Mouse (Mus musculus): ENCODE data around the gene Olfr620. TPM values are rescaled to one million over a fixed set of nuclear protein-coding genes. Genes with fewer than 3 reads are reported as not detected.

Olfr620 gene
- not detected for total RNA-seq (2021)
- long read RNA-seq, experiment 1: 0 reads
- long read RNA-seq, experiment 2: 0 reads

DNA sequence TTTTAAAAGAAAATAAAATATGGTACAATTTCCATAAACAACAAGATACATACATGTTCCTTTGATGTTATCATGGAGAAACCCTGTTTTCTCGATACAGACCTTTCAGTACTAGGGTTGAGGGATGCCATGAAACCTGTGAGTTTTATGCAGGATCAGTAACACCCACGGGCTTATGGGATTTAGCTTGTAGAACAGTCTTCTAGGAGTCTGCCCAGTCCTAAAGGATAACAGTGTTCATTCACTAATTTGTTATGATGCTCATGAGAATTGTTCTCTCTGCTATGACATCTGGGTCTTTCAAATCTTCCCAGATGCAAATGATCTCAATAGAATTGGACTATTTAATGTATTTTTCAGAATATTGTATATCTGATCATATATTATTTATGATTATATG, at the start of gene Olfr620:
Gene Olfr620, minus strand, starts transcription at position 101 of the 400 bp plus-strand sequence.
- no peak for DNase-seq (ENCODE audit: low spot score in 2 of 2)

DNA sequence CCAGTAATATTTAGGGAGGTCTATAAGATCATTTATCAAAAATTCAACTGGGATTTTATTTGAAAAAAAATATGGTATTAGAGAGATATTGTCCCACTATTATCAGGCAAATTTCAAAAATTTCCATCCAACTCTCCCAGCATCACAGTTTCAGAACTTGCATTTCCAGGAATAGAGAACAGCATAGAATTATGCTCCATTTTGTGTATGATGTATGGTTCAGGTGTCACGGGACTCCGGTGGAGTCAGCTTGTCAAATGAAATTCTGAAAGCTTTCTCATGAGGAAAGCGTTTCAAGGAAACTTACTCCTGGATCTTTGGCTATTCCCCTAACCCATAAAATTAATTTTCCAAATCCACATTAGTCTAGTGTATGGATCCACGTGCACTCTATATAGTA, 31.7 kb upstream of the Olfr620 start:
- DNase-seq (ENCODE audit: low spot score in 2 of 2): no peak

DNA sequence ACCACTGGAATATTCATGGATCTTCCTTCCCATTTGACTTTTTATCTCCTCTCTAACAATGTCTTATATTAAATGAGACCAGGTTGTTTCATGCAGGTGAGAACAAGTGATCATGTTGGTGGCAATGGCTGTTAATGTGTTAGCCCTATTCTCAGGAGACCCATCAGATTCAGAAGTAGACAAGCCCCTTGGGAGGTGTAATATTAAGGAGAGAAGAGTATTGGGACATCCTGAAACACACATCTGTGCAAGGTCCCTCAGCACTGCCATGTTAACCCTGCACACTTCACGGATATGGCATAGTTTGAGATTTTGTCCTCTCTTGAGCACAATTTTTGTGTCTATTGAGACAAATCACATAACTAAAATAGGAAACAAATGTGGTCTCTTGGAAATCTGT, 30.3 kb upstream of the Olfr620 start, which contains the start of gene Olfr622:
Gene Olfr622, minus strand, starts transcription at position 101 of the 400 bp plus-strand sequence.
- no peak for DNase-seq (ENCODE audit: low spot score in 2 of 2)

DNA sequence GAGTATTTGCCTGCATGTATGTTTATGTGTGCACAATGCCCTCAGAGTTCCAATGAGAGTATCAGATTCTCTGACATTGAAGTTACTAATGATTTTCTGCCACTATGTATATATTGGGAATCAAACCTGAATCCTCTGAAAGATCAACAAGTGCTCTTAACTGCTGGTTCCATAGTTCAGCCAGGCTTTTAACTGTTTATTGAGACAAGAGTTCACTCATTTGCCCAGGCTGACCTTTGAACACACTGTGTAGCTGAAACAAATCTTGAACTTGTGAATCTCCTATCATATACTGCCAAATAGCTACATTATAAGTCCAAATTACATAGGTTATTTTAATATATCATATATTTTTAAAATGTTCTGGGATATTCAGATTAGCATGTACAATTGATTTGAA, 24.5 kb upstream of the Olfr620 start:
- no peak for DNase-seq (ENCODE audit: low spot score in 2 of 2)

DNA sequence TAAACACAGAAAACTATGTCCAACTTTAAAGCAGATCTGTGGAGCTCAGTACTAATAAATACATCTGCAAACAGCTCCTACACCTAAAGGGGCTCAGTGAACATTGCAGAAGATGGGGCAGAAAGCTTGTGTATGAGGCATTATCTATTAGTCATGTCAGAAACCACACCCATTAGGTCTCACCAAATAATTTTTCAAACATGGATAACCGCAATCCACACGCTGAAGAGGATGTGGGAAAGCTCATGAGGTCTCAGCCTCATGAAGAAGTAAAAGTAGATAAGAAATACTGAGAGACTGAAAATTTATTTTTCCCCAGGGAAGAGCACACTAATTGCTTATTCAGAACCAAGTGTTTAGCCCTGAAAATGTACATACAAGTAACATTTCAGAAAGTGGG, 4.9 kb downstream of the Olfr620 start:
- no peak for DNase-seq (ENCODE audit: low spot score in 2 of 2)

DNA sequence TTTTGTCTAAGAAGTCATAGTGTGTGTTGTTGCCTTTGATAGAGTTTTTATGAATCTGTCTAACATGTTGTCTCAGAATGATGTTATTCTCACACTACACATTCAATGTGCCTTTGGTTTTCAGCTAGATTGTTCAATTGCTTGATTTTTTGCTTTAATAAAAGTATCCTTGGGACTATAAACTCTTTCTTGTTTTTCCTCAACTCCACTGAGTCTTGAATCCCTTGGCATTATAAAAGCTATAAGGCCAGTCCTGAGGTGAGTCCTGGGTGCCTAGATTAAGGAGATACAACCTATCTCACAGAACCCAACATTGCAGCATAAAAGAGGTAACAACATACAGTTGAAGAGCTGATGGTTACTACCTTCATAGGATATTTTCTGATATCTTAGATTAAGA, 12.1 kb downstream of the Olfr620 start, which contains the start of gene Olfr619:
Gene Olfr619, plus strand, starts transcription at position 301 of the 400 bp plus-strand sequence.
- DNase-seq (ENCODE audit: low spot score in 2 of 2): no peak

DNA sequence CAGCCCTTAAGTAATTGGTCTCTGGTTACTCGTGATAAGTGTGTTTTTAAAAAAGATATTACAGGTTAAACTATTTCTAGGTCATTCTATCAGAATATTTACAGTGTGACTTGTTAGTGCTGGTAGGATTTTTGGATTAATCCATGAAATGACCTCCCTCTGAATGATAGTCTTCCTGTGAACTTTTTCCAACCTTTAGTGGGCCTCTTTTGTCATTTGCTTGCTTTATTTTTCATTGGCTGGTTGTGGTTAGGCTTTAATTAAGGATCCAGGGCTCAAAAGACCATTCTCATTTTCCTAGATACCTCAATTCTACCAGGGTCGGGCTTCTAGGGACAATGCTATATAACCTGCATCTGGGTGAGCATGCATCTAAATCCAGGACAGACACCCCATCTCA, 22.5 kb downstream of the Olfr620 start, which contains the start of gene Olfr618:
Gene Olfr618, plus strand, starts transcription at position 301 of the 400 bp plus-strand sequence.
- DNase-seq (ENCODE audit: low spot score in 2 of 2): no peak

DNA sequence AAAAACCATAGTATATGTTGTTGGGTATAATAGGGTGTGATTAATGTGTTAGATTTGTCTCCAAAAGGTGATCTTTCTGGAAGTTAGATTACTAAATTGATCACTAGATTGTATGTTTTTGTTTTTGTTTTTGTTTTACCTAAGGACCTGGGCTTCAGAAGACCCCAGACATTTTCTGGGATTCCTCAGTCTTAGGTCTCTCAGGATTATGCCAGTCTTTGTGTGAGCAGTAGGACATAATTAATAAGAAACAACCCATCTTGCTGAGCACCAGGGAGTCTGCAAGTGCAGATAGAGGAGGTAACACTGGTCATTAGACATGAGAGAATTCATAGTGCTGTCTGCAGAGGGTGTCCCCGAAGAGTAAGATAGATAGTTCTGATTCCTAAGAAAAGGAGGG, 39.6 kb downstream of the Olfr620 start, which contains the start of gene Olfr617:
Gene Olfr617, plus strand, starts transcription at position 301 of the 400 bp plus-strand sequence.
- no peak for DNase-seq (ENCODE audit: low spot score in 2 of 2)

DNA sequence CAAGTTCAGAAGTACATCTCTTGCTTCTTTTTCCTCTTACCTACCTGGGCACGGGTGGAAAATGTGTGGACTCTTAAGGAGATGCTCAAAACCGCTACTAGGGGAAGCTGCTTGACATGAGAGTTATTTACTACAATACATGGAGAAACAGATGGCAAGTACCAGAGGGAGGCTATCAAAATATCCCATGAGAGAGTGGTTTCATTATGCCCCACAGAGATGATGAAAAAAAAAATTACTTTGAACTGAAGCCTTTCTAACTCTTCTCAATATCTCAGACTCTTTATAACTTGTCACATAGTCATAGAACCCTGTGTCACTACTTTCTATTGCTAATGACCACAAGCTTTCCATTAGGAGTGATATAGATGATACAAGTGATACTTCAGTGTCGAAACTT, 43.3 kb downstream of the Olfr620 start, which contains the start of gene Olfr616:
Gene Olfr616, minus strand, starts transcription at position 101 of the 400 bp plus-strand sequence.
- DNase-seq (ENCODE audit: low spot score in 2 of 2): no peak

DNA sequence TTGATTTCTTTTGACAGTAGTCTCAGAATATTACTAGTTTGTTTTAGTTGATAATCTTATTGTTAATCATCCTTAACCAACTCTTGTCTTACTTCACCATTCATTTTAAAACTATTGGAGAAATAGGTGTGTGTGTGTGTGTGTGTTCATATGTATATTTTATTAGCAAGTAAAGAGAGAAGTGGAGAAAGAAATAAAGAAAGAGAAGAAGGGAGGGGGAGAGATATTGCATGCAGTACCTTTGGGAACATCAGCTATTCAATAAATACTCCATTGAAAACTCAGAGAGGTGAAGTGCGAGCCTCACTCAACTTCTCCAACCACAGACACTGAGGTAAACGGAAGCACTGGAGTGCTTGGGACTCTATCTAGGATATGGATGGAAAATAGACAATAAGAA, 56.6 kb downstream of the Olfr620 start, which contains the start of gene Olfr615:
Gene Olfr615, plus strand, starts transcription at position 301 of the 400 bp plus-strand sequence.
- no peak for DNase-seq (ENCODE audit: low spot score in 2 of 2)

Small RNA genes within 50 kb of the gene (microRNA-seq; reads per million reads assigned to microRNA genes)
- gene Gm26506: not detected

Other genes with a start within 250 kb of the Olfr620 start
- not detected for gene Olfr601, start 249.9 kb downstream of the Olfr620 start, total RNA-seq (2021)
- not detected for gene Olfr603, start 226.4 kb downstream of the Olfr620 start, total RNA-seq (2021)
- gene Usp17lc, start 197.5 kb downstream of the Olfr620 start, total RNA-seq (2021): not detected
- not detected for gene Olfr605, start 167.1 kb downstream of the Olfr620 start, total RNA-seq (2021)
- not detected for gene Olfr606, start 163.5 kb downstream of the Olfr620 start, total RNA-seq (2021)
- gene Olfr607, start 148.4 kb downstream of the Olfr620 start, total RNA-seq (2021): not detected
- not detected for gene Olfr608, start 142.7 kb downstream of the Olfr620 start, total RNA-seq (2021)
- gene Olfr609, start 114.5 kb downstream of the Olfr620 start, total RNA-seq (2021): not detected
- not detected for gene Olfr610, start 100.4 kb downstream of the Olfr620 start, total RNA-seq (2021)
- not detected for gene Olfr611, start 91.7 kb downstream of the Olfr620 start, total RNA-seq (2021)
- gene Olfr612, start 69.8 kb downstream of the Olfr620 start, total RNA-seq (2021): not detected
- not detected for gene Olfr613, start 64.5 kb downstream of the Olfr620 start, total RNA-seq (2021)
- not detected for gene Olfr615, start 56.5 kb downstream of the Olfr620 start, total RNA-seq (2021)
- not detected for gene Olfr616, start 43.4 kb downstream of the Olfr620 start, total RNA-seq (2021)
- gene Olfr617, start 39.5 kb downstream of the Olfr620 start, total RNA-seq (2021): not detected
- not detected for gene Olfr618, start 22.4 kb downstream of the Olfr620 start, total RNA-seq (2021)
- gene Olfr619, start 12.0 kb downstream of the Olfr620 start, total RNA-seq (2021): not detected
- gene Olfr622, start 30.2 kb upstream of the Olfr620 start, total RNA-seq (2021): not detected
- not detected for gene Olfr623, start 51.2 kb upstream of the Olfr620 start, total RNA-seq (2021)
- not detected for gene Olfr624, start 58.7 kb upstream of the Olfr620 start, total RNA-seq (2021)
- gene Olfr625-ps1, start 70.2 kb upstream of the Olfr620 start, total RNA-seq (2021): not detected
- gene Olfr243, start 102.1 kb upstream of the Olfr620 start, total RNA-seq (2021): not detected
- gene Olfr628, start 117.8 kb upstream of the Olfr620 start, total RNA-seq (2021): not detected
- not detected for gene Olfr629, start 132.4 kb upstream of the Olfr620 start, total RNA-seq (2021)
- not detected for gene Olfr630, start 144.8 kb upstream of the Olfr620 start, total RNA-seq (2021)
- gene Olfr69, start 159.1 kb upstream of the Olfr620 start, total RNA-seq (2021): not detected
- not detected for gene Olfr68, start 167.2 kb upstream of the Olfr620 start, total RNA-seq (2021)
- gene Olfr67, start 179.3 kb upstream of the Olfr620 start, total RNA-seq (2021): not detected
- 10 to 100 TPM; 62.8 to 81.8 TPM for gene Hbb-bt, start 201.5 kb upstream of the Olfr620 start, total RNA-seq (2021)
- gene Hbb-bs, start 215.6 kb upstream of the Olfr620 start, total RNA-seq (2021): 100 to 1,000 TPM; 289 to 541 TPM
- gene Hbb-bh2, start 228.0 kb upstream of the Olfr620 start, total RNA-seq (2021): not detected
- gene Hbb-bh1, start 230.6 kb upstream of the Olfr620 start, total RNA-seq (2021): not detected
- gene Hbb-y, start 240.7 kb upstream of the Olfr620 start, total RNA-seq (2021): not detected

Measured in gastrocnemius, postnatal 4 days (tissue).